Comparison of ENCODE assay signal across 8 mouse cellular contexts in the genomic region with DNA sequence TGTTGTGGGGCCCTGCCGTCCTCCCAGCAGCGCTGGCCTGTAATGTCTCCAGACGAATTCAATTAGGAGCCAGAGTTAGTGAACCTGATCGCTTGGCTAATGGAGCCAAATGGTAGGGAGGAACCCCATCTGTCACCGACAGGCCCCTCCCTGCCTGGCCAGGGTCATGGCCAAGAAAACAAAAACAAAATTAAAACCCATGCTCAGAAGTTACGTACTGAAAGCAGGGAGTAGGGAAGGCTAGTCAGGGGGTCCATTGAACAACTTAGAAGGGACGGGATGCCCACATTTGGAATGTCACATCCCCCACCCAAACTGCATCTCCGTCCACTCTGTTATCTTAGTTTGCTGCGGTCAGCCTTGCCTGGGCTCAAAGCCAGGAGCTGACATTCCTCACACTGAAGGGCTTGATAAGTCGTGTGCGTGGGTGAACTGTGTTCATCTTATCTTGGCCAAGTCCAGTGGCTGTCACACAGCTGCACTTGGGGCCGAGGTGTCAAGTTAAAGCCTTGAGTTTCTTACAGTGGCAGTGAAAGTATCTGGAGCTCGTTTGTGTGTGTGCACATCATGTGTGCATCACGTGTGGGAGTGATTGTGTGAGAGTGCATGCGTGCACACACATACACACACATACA. TPM values are rescaled to one million over a fixed set of nuclear protein-coding genes. Genes with fewer than 3 reads are reported as not detected.
DNase-seq lines count a peak whose midpoint lies in the region; ATAC-seq lines count a peak whose summit lies in the region.

No protein-coding gene starts in this region.

- DNase-seq in cerebellum, adult 11-12 months, result peak; percentile 13
- no peak for DNase-seq in cerebellum, adult 9-11 months
- DNase-seq in adrenal gland, adult 8-10 months, result peak; percentile 37
- DNase-seq in gastrocnemius, postnatal 14 days, result peak; percentile 25
- peak; percentile 5 for DNase-seq in kidney, adult 11 months
- DNase-seq in thymus, postnatal 25 days, result no peak
- no peak for DNase-seq in spleen, postnatal 36 days (ENCODE audit: low spot score in 2 of 2)

- H3K9me3 ChIP-seq in neural tube, embryonic 14.5 days (ENCODE audit: control insufficient read depth, low read length), result no peaks in the 10 kb centered on the region

- H3K27ac ChIP-seq in neural tube, embryonic 14.5 days (ENCODE audit: low read depth, low read length), result peak overlapping the region; percentile 55

- 43% methylated on average over 15 of the region's 15 CpGs for WGBS in neural tube, embryonic 14.5 days

- intact Hi-C loops in gastrocnemius, postnatal 14 days (cut with DNase I; ENCODE audit: low total_unique reads), result no loop called here

- H3K4me3 ChIP-seq in neural tube, embryonic 14.5 days (ENCODE audit: low read depth, low read length), result no peak overlapping the region

- H3K4me1 ChIP-seq in neural tube, embryonic 14.5 days (ENCODE audit: control insufficient read depth, insufficient read depth, low read length), result peaks cover 12% of the 10 kb centered on the region

- H3K4me2 ChIP-seq in neural tube, embryonic 14.5 days (ENCODE audit: low read depth, low read length), result no peak overlapping the region

- H3K27me3 ChIP-seq in neural tube, embryonic 14.5 days (ENCODE audit: control insufficient read depth, insufficient read depth, low read length), result no peaks in the 10 kb centered on the region

- ATAC-seq in neural tube, embryonic 14.5 days (ENCODE audit: low read depth), result peak; percentile 79; the same call in 1 of the 2 replicates

- H3K36me3 ChIP-seq in neural tube, embryonic 14.5 days (ENCODE audit: control insufficient read depth, insufficient read depth, low read length), result no peaks in the 10 kb centered on the region

- H3K9ac ChIP-seq in neural tube, embryonic 14.5 days (replicated peaks; ENCODE audit: low read depth, low read length), result no peak overlapping the region

RNA-seq across cellular contexts. Expression of a gene that starts 53.2 kb away (rescaled TPM):
- under 1 TPM in 3 of 4 experiments, not detected in 1; 0.03 to 0.78 (median 0.10) TPM for total RNA-seq in adrenal gland, adult 8-10 months (2022)
- under 1 TPM; 0.22 to 0.53 TPM for total RNA-seq in gastrocnemius, postnatal 14 days (2021)
- 0.27 and 0.28 TPM in 2 replicates for polyA plus RNA-seq in neural tube, embryonic 14.5 days (2014; fragmentation: Nextera tagmentation; extraction: Ambion mirVana)

Comparison
In these comparisons a context has a peak if more than half of its experiments do, and no peak if none do; other contexts are left out.
1. DNase-seq: peak in cerebellum, adult 11-12 months (single experiment), adrenal gland, adult 8-10 months (single experiment), gastrocnemius, postnatal 14 days (single experiment) and kidney, adult 11 months (single experiment); none in cerebellum, adult 9-11 months (single experiment), thymus, postnatal 25 days (single experiment) and spleen, postnatal 36 days (0 of 2).